Mouse (Mus musculus) liver, adult 2 months (tissue): ENCODE results near the gene Mtif3. TPM values are rescaled to one million over a fixed set of nuclear protein-coding genes. Genes with fewer than 3 reads are reported as not detected.
A peak's percentile ranks its signal among the peaks of the same experiment; 100 is the strongest.

Experiments
- DNase-seq: peaks from one replicate; pipeline ENCODE4 v3.0.0-alpha.2; 2011; ENCODE audit warnings: low read depth, low spot score; ENCODE audit errors: extremely low read depth
- H3K27ac ChIP-seq: fragments of 200-500 bp; replicated peaks from 2 replicates; pipeline ENCODE4 v1.5.1; 2012; ENCODE audit warnings: low read depth, mild to moderate bottlenecking, control low read depth, inconsistent platforms, low read length; ENCODE audit not compliant: insufficient read depth
- H3K27me3 ChIP-seq: fragments of 200-500 bp; 2 replicates; pipeline ENCODE4 v1.6.1; 2012; ENCODE audit warnings: mild to moderate bottlenecking, moderate library complexity, low read length, inconsistent platforms; ENCODE audit not compliant: control insufficient read depth, insufficient read depth
- H3K36me3 ChIP-seq: fragments of 200-500 bp; 2 replicates; pipeline ENCODE4 v1.6.1; 2012; ENCODE audit warnings: low read length, inconsistent platforms; ENCODE audit not compliant: control insufficient read depth, insufficient read depth
- H3K4me1 ChIP-seq: fragments of 200-500 bp; 2 replicates; pipeline ENCODE4 v1.6.1; 2011; ENCODE audit warnings: low read length; ENCODE audit not compliant: control insufficient read depth, insufficient read depth
- H3K4me3 ChIP-seq: fragments of 200-500 bp; 2 replicates; pipeline ENCODE4 v1.5.1; 2011; ENCODE audit warnings: low read depth, mild to moderate bottlenecking, control low read depth, low read length, moderate library complexity; ENCODE audit not compliant: insufficient read depth
- H3K79me2 ChIP-seq: fragments of 200-500 bp; 2 replicates; pipeline ENCODE4 v1.6.1; 2012; ENCODE audit warnings: inconsistent platforms, mild to moderate bottlenecking, low read length, moderate library complexity; ENCODE audit not compliant: control insufficient read depth, insufficient read depth
- H3K9ac ChIP-seq: fragments of 200-500 bp; 2 replicates; pipeline ENCODE4 v1.6.1; 2012; ENCODE audit warnings: low read depth, mild to moderate bottlenecking, control low read depth, inconsistent platforms, low read length
- CTCF ChIP-seq: fragments of 200-500 bp; IDR thresholded peaks from 2 replicates; pipeline ENCODE4 v1.5.1; 2011; ENCODE audit warnings: low read depth, low read length, control low read depth
- POLR2A ChIP-seq: fragments of 200-500 bp; IDR thresholded peaks from 2 replicates; pipeline ENCODE4 v1.6.1; 2011; ENCODE audit warnings: low read length, control low read depth; ENCODE audit not compliant: insufficient read depth; ENCODE audit errors: extremely low read depth
- WGBS: fragments of 180-500 bp; shearing (Covaris S2); methylation state at CpG from one replicate; pipeline ENCODE4 v1.1.7; 2018; 5-methylcytosine and 5-hydroxymethylcytosine counted together
- polyA plus RNA-seq: library from polyadenylated mRNA; depleted of rRNA; stranded (reverse); fragments of >200 nt; gene quantifications from 2 replicates; pipeline ENCODE4 v1.2.3, GENCODE M21; 2012; rRNA removed
- total RNA-seq: library from RNA; depleted of rRNA; stranded (reverse); fragments of >200 nt; gene quantifications from 2 replicates; pipeline ENCODE4 v1.2.3, GENCODE M21; 2014; rRNA removed

Mtif3 gene
- total RNA-seq (20.3 and 24.1 TPM in 2 replicates), polyA plus RNA-seq (17.4 and 17.5 TPM in 2 replicates)

DNA sequence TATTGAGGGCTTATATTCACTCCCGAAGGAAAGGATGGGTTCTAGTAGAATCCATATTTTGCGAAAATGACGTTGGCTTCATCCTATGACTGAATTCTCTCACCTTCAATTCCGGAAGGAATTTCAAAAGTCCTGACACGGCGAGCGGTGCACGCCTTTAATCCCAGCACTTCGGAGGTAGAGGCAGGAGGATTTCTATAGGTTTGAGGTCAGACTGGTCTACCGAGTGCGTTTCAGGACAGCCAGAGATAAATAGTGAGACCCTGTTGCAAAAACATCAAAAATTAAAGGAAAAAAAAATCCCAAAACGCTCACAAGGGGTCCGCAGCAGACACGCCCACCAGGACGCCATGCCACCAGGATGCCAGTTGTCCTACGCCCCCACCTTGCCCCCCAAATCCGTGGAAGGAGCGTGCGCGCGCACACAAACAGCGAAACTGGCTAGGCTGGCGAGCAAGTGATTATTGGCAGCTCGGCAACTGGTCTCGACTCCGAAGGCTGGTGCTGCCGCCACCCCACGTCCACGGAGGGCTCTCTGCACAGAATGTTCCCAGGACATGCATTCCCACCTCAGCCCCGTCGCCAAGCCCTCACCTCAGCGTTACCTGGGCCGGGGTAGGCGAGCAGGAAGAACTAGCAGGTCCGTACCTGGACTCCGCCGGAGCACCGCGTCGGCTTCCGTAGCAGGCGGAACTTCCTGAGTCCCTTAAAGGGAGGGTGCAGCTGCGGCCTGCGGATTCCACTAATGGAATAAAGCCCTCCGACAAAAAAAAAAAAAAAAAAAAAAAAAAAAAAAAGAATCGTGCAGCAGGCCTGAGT lies at the start of gene Mtif3:
TSS of gene Mtif3 (minus strand) at position 683 of the 819 bp plus-strand sequence.
- peak within 1 kb of the TSS; percentile 96 for H3K4me3 ChIP-seq
- peak; percentile 84 for DNase-seq
- no peaks in the 10 kb centered on the region for H3K27me3 ChIP-seq
- under 1% methylated on average over 46 of the region's 46 CpGs for WGBS
- peaks cover 6% of the 10 kb centered on the region; the same call in 1 of the 2 replicates for H3K36me3 ChIP-seq
- peaks cover 2% of the 10 kb centered on the region; the same call in 1 of the 2 replicates for H3K4me1 ChIP-seq
- TF ChIP-seq POLR2A (peak; percentile 58), CTCF (no peak)
- H3K9ac ChIP-seq: peak within 1 kb of the TSS; percentile 97
- peak within 1 kb of the TSS; percentile 91 for H3K27ac ChIP-seq
- H3K79me2 ChIP-seq: peaks cover 4% of the 10 kb centered on the region; the same call in 1 of the 2 replicates

DNA sequence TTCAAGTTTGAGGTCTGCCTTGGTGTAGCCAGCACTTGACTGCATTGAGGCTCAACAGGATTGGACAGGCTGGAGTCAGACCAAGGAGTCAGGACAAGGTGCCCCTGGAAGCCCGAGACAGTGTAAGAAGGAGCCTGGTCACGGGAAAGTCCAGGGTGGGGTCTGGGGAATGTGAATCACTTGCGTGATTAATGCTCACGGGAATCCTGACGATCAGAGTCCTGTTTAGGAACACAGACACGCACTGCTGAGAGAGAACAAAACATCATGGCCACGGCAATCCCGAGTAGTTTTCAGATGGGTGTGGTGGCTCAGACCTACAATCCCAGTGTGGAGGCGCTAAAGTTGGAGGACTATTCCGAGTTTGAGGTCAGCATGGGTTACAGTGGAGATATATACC lies 47.7 kb upstream of the Mtif3 start:
- H3K79me2 ChIP-seq: no peaks in the 10 kb centered on the region
- WGBS: 85% methylated on average over 10 of the region's 10 CpGs
- H3K9ac ChIP-seq: no peak overlapping the region
- H3K27me3 ChIP-seq: no peaks in the 10 kb centered on the region
- no peaks in the 10 kb centered on the region for H3K36me3 ChIP-seq
- TF ChIP-seq POLR2A (no peak), CTCF (no peak)
- no peaks in the 10 kb centered on the region for H3K4me1 ChIP-seq
- no peak overlapping the region for H3K27ac ChIP-seq
- no peak overlapping the region for H3K4me3 ChIP-seq
- no peak for DNase-seq

DNA sequence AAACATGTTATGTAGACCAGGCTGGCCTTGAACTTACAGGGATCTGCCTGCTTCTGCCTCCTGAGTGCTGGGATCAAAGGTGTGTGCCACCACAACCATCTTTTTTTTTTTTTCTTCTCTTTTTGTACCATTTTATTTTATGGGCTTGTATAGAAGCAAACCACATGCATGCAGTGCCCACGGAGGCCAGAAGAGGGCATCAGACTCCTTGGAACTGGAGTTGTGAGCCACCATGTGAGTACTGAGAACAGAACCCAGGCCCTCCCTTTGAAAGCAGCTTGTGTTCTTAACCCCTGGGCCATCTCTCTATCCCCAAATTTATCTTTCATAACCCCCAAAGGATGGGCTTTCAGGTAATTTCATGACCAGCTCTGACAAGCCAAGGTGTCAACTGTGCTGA lies 39.7 kb upstream of the Mtif3 start:
- H3K27ac ChIP-seq: no peak overlapping the region

DNA sequence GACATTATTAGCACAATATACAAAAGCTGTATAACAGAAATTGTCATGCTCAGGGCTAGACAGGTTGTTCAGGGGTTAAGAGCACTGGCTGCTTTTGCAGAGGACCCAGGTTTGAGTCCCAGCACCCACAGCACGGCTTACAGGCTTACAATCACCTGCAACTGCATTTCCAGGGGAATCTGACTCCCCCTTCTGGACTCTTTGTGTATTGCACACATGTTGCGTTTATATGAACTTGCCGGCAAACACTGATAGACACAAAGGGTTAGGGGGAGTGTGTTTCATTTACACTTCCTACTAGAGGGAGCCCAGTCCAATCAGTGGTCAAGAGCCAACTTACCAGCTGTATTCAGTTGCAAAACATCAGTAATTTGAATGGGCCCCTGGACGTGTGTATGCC lies 37.7 kb upstream of the Mtif3 start:
- no peaks in the 10 kb centered on the region for H3K36me3 ChIP-seq
- WGBS: 87% methylated on average over 4 of the region's 4 CpGs
- H3K27me3 ChIP-seq: no peaks in the 10 kb centered on the region
- no peak overlapping the region for H3K4me3 ChIP-seq
- no peaks in the 10 kb centered on the region for H3K79me2 ChIP-seq
- no peaks in the 10 kb centered on the region for H3K4me1 ChIP-seq
- no peak overlapping the region for H3K27ac ChIP-seq
- TF ChIP-seq CTCF: no peak
- DNase-seq: no peak
- no peak overlapping the region for H3K9ac ChIP-seq

More for the DNA sequence above, 39.7 kb upstream of the Mtif3 start:
- TF ChIP-seq CTCF (peak; percentile 30; the same call in 1 of the 2 replicates), POLR2A (no peak)
- Histone ChIP-seq H3K36me3 (no peaks in the 10 kb centered on the region), H3K4me3 (no peak overlapping the region), H3K27me3 (no peaks in the 10 kb centered on the region), H3K79me2 (no peaks in the 10 kb centered on the region), H3K4me1 (no peaks in the 10 kb centered on the region), H3K9ac (no peak overlapping the region)
- WGBS: 90% methylated on average over 1 of the region's 1 CpGs
- DNase-seq: no peak

DNA sequence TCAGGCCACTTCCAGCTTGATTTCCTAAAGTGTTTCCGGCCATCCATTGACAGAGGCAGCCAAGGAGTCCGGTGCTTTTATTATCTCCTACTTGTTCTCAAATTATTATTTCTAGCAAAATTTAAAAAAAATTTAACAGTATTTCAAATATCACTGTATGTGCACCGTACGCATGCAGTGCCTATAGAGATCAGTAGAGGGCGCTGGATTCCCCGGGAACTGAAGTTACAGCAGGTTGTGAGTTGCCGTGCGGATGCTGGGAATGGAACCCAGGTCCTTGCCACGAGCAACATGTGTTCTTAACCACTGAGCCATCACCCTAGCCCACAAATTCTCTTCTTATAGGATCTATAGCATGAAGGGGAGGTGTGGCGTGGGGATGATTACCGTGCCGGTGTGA lies 35.2 kb upstream of the Mtif3 start:
- Histone ChIP-seq H3K4me3 (no peak overlapping the region), H3K79me2 (no peaks in the 10 kb centered on the region), H3K9ac (no peak overlapping the region), H3K36me3 (no peaks in the 10 kb centered on the region), H3K27ac (no peak overlapping the region), H3K4me1 (no peaks in the 10 kb centered on the region), H3K27me3 (no peaks in the 10 kb centered on the region)
- TF ChIP-seq CTCF (peak; percentile 31; the same call in 1 of the 2 replicates), POLR2A (no peak)
- WGBS: 94% methylated on average over 12 of the region's 12 CpGs
- no peak for DNase-seq

DNA sequence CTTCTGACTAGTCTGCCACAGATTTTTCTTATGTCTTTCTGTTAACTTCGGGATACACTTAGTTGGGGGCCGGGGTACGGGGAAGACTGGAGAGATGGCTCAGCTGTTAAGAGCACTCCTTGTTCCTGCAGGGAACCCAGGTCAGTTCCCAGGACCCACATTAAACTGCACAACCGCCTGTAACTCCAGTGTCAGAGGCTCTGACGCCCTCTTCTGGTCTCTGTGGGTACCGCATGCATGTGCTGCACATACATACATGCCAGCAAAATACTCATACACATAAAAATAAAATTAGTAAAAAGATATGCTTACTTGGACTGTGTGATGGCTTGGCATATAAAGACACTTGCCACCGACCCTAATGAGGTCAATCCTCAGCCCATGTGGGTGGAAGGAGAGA lies 33.2 kb upstream of the Mtif3 start:
- no peak for DNase-seq
- peak; percentile 11; the same call in 1 of the 2 replicates for TF ChIP-seq CTCF
- no peak for TF ChIP-seq POLR2A
- no peaks in the 10 kb centered on the region for H3K27me3 ChIP-seq
- no peaks in the 10 kb centered on the region for H3K36me3 ChIP-seq
- H3K27ac ChIP-seq: no peak overlapping the region
- H3K4me3 ChIP-seq: no peak overlapping the region
- H3K79me2 ChIP-seq: no peaks in the 10 kb centered on the region
- H3K9ac ChIP-seq: no peak overlapping the region
- H3K4me1 ChIP-seq: peaks cover 3% of the 10 kb centered on the region
- WGBS: 84% methylated on average over 7 of the region's 7 CpGs
